Mouse (Mus musculus) forebrain, postnatal 0 days (tissue): ENCODE data around the gene Knl1. TPM values are rescaled to one million over a fixed set of nuclear protein-coding genes. Genes with fewer than 3 reads are reported as not detected.

ENCODE experiments used
- ATAC-seq: fragments of 200-750 bp; cut with Nextera tagmentation; 2 replicates; pipeline ENCODE4 v1.8.0; 2017; ENCODE audit warnings: mild to moderate bottlenecking, moderate library complexity
- DNase-seq: peaks from one replicate; pipeline ENCODE4 v3.0.0-alpha.2; 2015
- H3K27ac ChIP-seq: fragments of 300-500 bp; sonication (generic); 2 replicates; pipeline ENCODE4 v1.5.1; 2014; ENCODE audit warnings: low read depth, mild to moderate bottlenecking, antibody characterized with exemption, low read length, moderate library complexity, mixed read lengths
- H3K27me3 ChIP-seq: fragments of 300-500 bp; sonication (generic); 2 replicates; pipeline ENCODE4 v1.6.1; 2014; ENCODE audit warnings: mild to moderate bottlenecking, low read length, mixed read lengths; ENCODE audit not compliant: insufficient read depth
- H3K36me3 ChIP-seq: fragments of 300-500 bp; sonication (generic); 2 replicates; pipeline ENCODE4 v1.6.1; 2014; ENCODE audit warnings: mild to moderate bottlenecking, moderate library complexity; ENCODE audit not compliant: insufficient read depth
- H3K4me1 ChIP-seq: fragments of 300-500 bp; sonication (generic); 2 replicates; pipeline ENCODE4 v1.6.1; 2014; ENCODE audit warnings: antibody characterized with exemption; ENCODE audit not compliant: insufficient read depth
- H3K4me2 ChIP-seq: fragments of 300-500 bp; sonication (generic); 2 replicates; pipeline ENCODE4 v1.6.1; 2014; ENCODE audit warnings: low read depth, mild to moderate bottlenecking, moderate library complexity
- H3K4me3 ChIP-seq: fragments of 300-500 bp; sonication (generic); 2 replicates; pipeline ENCODE4 v1.5.1; 2014; ENCODE audit warnings: low read depth, low read length, mixed read lengths
- H3K9ac ChIP-seq: fragments of 300-500 bp; sonication (generic); 2 replicates; pipeline ENCODE4 v1.6.1; 2014; ENCODE audit warnings: mild to moderate bottlenecking
- H3K9me3 ChIP-seq: fragments of 300-500 bp; sonication (generic); 2 replicates; pipeline ENCODE4 v1.6.1; 2016; ENCODE audit warnings: low read length
- CTCF ChIP-seq: sonication (generic); IDR thresholded peaks from 2 replicates; pipeline ENCODE4 v1.5.1; 2016; ENCODE audit warnings: antibody characterized with exemption, control low read depth, low read depth
- WGBS: fragments of 180-500 bp; shearing (Covaris S2); extraction: QIAGEN DNeasy Blood & Tissue Kit; methylation state at CpG from one replicate; pipeline ENCODE4 v1.1.7; 2014; 5-methylcytosine and 5-hydroxymethylcytosine counted together
- polyA plus RNA-seq: library from polyadenylated mRNA; unstranded; fragments of >200 nt; fragmentation: Nextera tagmentation; extraction: Ambion mirVana; gene quantifications from 2 replicates; pipeline ENCODE4 v1.2.1, GENCODE M21; 2015
- total RNA-seq: library from RNA; depleted of rRNA; stranded (reverse); fragments of >200 nt; gene quantifications from 2 replicates; pipeline ENCODE4 v1.2.3, GENCODE M21; 2014; rRNA removed

Knl1 gene
- 4.6 and 5.0 TPM in 2 replicates for total RNA-seq
- 3.8 and 5.2 TPM in 2 replicates for polyA plus RNA-seq

GRCm38 (mm10) chr2:119046649-119047611, at the start of gene Knl1:
Gene Knl1 (plus strand): TSS chr2:119047119.
- 1% methylated on average over 77 of the region's 77 CpGs for WGBS
- Histone ChIP-seq H3K4me1 (no peaks in the 10 kb centered on the region), H3K27ac (peak within 1 kb of the TSS; percentile 87)

DNA sequence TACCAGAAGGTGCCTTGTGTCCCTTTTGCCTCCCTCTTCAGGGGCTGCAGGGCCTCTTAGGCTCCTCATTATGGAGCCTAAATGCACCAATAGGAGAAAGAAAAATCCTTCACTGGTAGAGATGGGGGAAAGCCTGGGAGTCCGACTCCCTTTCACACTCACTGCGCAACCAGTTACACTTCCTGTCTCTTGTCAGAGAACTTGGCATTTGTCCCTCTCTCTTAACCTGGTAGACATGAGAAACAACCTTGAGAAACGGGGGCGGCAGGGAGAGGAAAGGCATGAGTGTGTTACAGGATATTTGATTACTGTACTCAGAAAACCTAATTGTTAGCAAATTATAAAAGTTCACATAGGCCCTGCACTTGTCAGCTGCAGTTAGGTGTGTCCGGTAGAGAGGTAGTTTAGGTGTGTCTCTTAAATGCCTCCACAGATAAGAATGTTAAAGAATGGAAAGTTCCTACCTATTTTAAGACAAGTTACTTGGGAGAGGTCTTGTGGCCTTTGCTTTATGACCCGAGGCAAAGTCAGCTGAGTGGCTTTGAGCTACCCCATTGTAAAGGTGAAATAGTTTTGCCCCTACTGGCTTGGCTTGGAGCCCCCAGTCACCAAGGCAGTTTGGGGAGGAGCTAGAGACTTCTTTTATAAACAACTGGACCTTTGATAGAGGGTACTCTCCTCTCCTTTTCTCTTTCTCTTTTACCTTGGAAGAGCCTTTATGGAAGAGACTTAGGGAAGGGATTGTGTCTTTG, 48.6 kb upstream of the Knl1 start:
- no peak for TF ChIP-seq CTCF
- Histone ChIP-seq H3K4me2 (no peak overlapping the region), H3K36me3 (no peaks in the 10 kb centered on the region), H3K27ac (no peak overlapping the region), H3K4me1 (peaks cover 7% of the 10 kb centered on the region; the same call in 1 of the 2 replicates), H3K4me3 (no peak overlapping the region), H3K27me3 (no peaks in the 10 kb centered on the region), H3K9ac (no peak overlapping the region), H3K9me3 (no peaks in the 10 kb centered on the region)
- DNase-seq, result no peak
- no peak for ATAC-seq
- WGBS, result 77% methylated on average over 6 of the region's 6 CpGs

More at GRCm38 (mm10) chr2:119046649-119047611, at the start of gene Knl1:
- peak; percentile 97 for ATAC-seq
- no peaks in the 10 kb centered on the region for H3K36me3 ChIP-seq
- H3K4me2 ChIP-seq, result peak within 1 kb of the TSS; percentile 76
- H3K4me3 ChIP-seq, result peak within 1 kb of the TSS; percentile 68
- H3K9me3 ChIP-seq, result no peaks in the 10 kb centered on the region
- H3K9ac ChIP-seq, result peak within 1 kb of the TSS; percentile 58
- DNase-seq, result peak; percentile 100
- no peaks in the 10 kb centered on the region for H3K27me3 ChIP-seq
- no peak for TF ChIP-seq CTCF

GRCm38 (mm10) chr2:118999025-118999639, 47.8 kb upstream of the Knl1 start:
- WGBS, result 70% methylated on average over 3 of the region's 3 CpGs
- no peak overlapping the region for H3K4me3 ChIP-seq
- H3K27me3 ChIP-seq, result no peaks in the 10 kb centered on the region
- DNase-seq, result no peak
- peaks cover 7% of the 10 kb centered on the region; the same call in 1 of the 2 replicates for H3K4me1 ChIP-seq
- no peak for ATAC-seq
- no peak overlapping the region for H3K9ac ChIP-seq
- no peaks in the 10 kb centered on the region for H3K36me3 ChIP-seq
- no peak for TF ChIP-seq CTCF
- H3K4me2 ChIP-seq, result no peak overlapping the region
- H3K9me3 ChIP-seq, result no peaks in the 10 kb centered on the region
- no peak overlapping the region for H3K27ac ChIP-seq

DNA sequence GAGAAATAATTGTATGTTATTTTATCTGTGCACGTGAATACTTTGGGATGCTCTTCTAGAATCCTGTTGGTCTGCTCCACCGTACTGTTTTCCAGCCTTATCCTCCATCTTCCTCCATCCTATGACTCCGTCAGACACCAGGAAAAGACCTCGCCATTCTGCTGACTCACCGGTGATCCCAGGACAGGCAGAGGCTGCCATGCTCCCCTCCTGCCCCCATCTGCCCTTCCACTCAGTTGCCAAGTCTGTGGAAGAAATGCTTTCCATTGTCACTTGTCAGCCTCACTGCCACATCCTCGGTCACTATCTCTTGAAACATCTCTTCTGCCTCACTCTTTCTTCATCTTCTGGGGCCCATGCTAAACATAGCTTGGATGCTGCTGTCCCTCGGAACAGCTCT, 40.0 kb upstream of the Knl1 start:
- TF ChIP-seq CTCF, result no peak
- Histone ChIP-seq H3K4me3 (no peak overlapping the region), H3K4me1 (no peaks in the 10 kb centered on the region), H3K9ac (no peak overlapping the region), H3K27me3 (no peaks in the 10 kb centered on the region), H3K9me3 (no peaks in the 10 kb centered on the region), H3K4me2 (no peak overlapping the region), H3K36me3 (no peaks in the 10 kb centered on the region), H3K27ac (no peak overlapping the region)
- ATAC-seq (no peak), DNase-seq (no peak)
- WGBS, result 89% methylated on average over 7 of the region's 7 CpGs

DNA sequence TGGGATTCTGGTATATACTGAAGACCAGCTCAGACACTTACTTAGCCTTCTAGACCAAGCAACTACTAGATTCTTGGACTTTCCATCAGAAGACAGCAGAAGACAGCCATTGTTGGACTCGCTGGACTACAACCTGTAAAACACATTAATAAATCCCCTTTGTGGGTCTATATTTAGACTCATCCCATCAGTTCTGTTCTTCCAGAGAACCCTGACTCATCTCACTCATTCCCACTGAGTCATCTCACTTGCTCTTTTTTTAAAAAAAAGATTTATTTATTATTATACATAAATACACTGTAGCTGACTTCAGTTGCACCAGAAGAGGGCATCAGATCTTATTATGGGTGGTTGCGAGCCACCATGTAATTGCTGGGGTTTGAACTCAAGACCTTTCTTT, 37.5 kb upstream of the Knl1 start:
- no peaks in the 10 kb centered on the region for H3K36me3 ChIP-seq
- DNase-seq (no peak), ATAC-seq (no peak)
- TF ChIP-seq CTCF, result no peak
- WGBS, result 96% methylated on average over 2 of the region's 2 CpGs
- H3K9me3 ChIP-seq, result no peaks in the 10 kb centered on the region
- H3K4me2 ChIP-seq, result no peak overlapping the region
- H3K27ac ChIP-seq, result no peak overlapping the region
- no peaks in the 10 kb centered on the region for H3K27me3 ChIP-seq
- no peaks in the 10 kb centered on the region for H3K4me1 ChIP-seq
- no peak overlapping the region for H3K9ac ChIP-seq
- H3K4me3 ChIP-seq, result no peak overlapping the region

- ATAC-seq, result no peak
These were observed 31.9 kb upstream of the Knl1 start for GRCm38 (mm10) chr2:119014989-119015388.

More at GRCm38 (mm10) chr2:119014989-119015388, 31.9 kb upstream of the Knl1 start:
- TF ChIP-seq CTCF, result no peak
- WGBS, result 82% methylated on average over 7 of the region's 7 CpGs
- Histone ChIP-seq H3K27me3 (no peaks in the 10 kb centered on the region), H3K4me2 (no peak overlapping the region), H3K4me1 (no peaks in the 10 kb centered on the region), H3K36me3 (peaks cover 14% of the 10 kb centered on the region), H3K9ac (no peak overlapping the region), H3K4me3 (no peak overlapping the region), H3K9me3 (no peaks in the 10 kb centered on the region), H3K27ac (no peak overlapping the region)
- DNase-seq, result no peak
